Mouse (Mus musculus) left cerebral cortex, postnatal 10 days (tissue): ENCODE measurements around the gene Olfr251. TPM values are rescaled to one million over a fixed set of nuclear protein-coding genes. Genes with fewer than 3 reads are reported as not detected.
"Not testable (repeated sequence)": the region's sequence is repeated elsewhere in the genome, so short reads cannot be mapped to it uniquely, and the experiment has no call there.

Experiments used
- DNase-seq, 2 experiments: peaks; one replicate each; pipeline ENCODE4 v3.0.0; 2021 to 2022; ENCODE audit warnings: low spot score in 2 of 2, mixed read lengths in 1 of 2; ENCODE audit errors: extremely low spot score in 1 of 2
- intact Hi-C: fragments of 180-260 bp; cut with DNase I; formaldehyde crosslinking; loops from one replicate; pipeline ENCODE4 v1.15.1; 2025
- total RNA-seq, 2 experiments: library from RNA; stranded (reverse); gene quantifications; 2 replicates each; pipeline ENCODE4 v1.2.3; 2021

Olfr251 gene
- not detected for total RNA-seq

GRCm38 (mm10) chr9:38376786-38377185 is at the start of gene Olfr251:
Gene Olfr251, plus strand, starts transcription at chr9:38377086.
- DNase-seq = no peak
- intact Hi-C loops = no loop called here

- intact Hi-C loops = no loop called here
- DNase-seq = no peak
Measured at GRCm38 (mm10) chr9:38328760-38329159, 48.1 kb upstream of the Olfr251 start, which contains the start of gene Olfr25. Gene Olfr25, plus strand, starts transcription at chr9:38329060.

GRCm38 (mm10) chr9:38348111-38348510 is 28.8 kb upstream of the Olfr251 start, which contains the start of gene Olfr898:
Gene Olfr898, plus strand, starts transcription at chr9:38348411.
- intact Hi-C loops = no loop called here

GRCm38 (mm10) chr9:38366596-38366995 is 10.3 kb upstream of the Olfr251 start, which contains the start of gene Olfr250:
Gene Olfr250, plus strand, starts transcription at chr9:38366896.
- no peak for DNase-seq
- intact Hi-C loops = no loop called here

More at GRCm38 (mm10) chr9:38348111-38348510, 28.8 kb upstream of the Olfr251 start, which contains the start of gene Olfr898:
- DNase-seq = no peak

GRCm38 (mm10) chr9:38401398-38401797 is 24.5 kb downstream of the Olfr251 start, which contains the start of gene Olfr147:
Gene Olfr147, plus strand, starts transcription at chr9:38401698.
- no peak for DNase-seq
- intact Hi-C loops = no loop called here

GRCm38 (mm10) chr9:38407502-38407901 is 30.6 kb downstream of the Olfr251 start:
- DNase-seq, intact Hi-C loops: not testable (repeated sequence)

GRCm38 (mm10) chr9:38413502-38413901 is 36.6 kb downstream of the Olfr251 start:
- DNase-seq, intact Hi-C loops: not testable (repeated sequence)

GRCm38 (mm10) chr9:38423801-38424200 is 46.9 kb downstream of the Olfr251 start:
- intact Hi-C loops = no loop called here
- no peak for DNase-seq

GRCm38 (mm10) chr9:38427026-38427425 is 50.1 kb downstream of the Olfr251 start:
- intact Hi-C loops = no loop called here
- no peak for DNase-seq

GRCm38 (mm10) chr9:38429155-38429554 is 52.3 kb downstream of the Olfr251 start, which contains the start of gene Olfr901:
Gene Olfr901, plus strand, starts transcription at chr9:38429455.
- DNase-seq = no peak
- intact Hi-C loops = no loop called here

Other genes starting within 250 kb of the Olfr251 start
- not detected for gene Olfr890, start 234.6 kb upstream of the Olfr251 start, total RNA-seq
- not detected for gene Olfr891, start 196.3 kb upstream of the Olfr251 start, total RNA-seq
- not detected for gene Olfr893, start 168.7 kb upstream of the Olfr251 start, total RNA-seq
- gene Olfr894, start 159.0 kb upstream of the Olfr251 start, total RNA-seq = not detected
- gene Olfr143, start 124.3 kb upstream of the Olfr251 start, total RNA-seq = not detected
- not detected for gene Olfr895, start 109.2 kb upstream of the Olfr251 start, total RNA-seq
- not detected for gene Olfr896-ps1, start 86.0 kb upstream of the Olfr251 start, total RNA-seq
- not detected for gene Olfr25, start 48.0 kb upstream of the Olfr251 start, total RNA-seq
- not detected for gene Olfr898, start 28.7 kb upstream of the Olfr251 start, total RNA-seq
- gene Olfr250, start 10.2 kb upstream of the Olfr251 start, total RNA-seq = not detected
- gene Olfr147, start 24.6 kb downstream of the Olfr251 start, total RNA-seq = not detected
- gene Olfr901, start 52.4 kb downstream of the Olfr251 start, total RNA-seq = not detected
- not detected for gene Olfr902, start 70.6 kb downstream of the Olfr251 start, total RNA-seq
- not detected for gene Olfr904, start 86.1 kb downstream of the Olfr251 start, total RNA-seq
- not detected for gene Olfr905, start 94.0 kb downstream of the Olfr251 start, total RNA-seq
- gene Olfr906, start 110.0 kb downstream of the Olfr251 start, total RNA-seq = not detected
- gene Olfr907, start 118.7 kb downstream of the Olfr251 start, total RNA-seq = not detected
- gene Olfr911-ps1, start 144.5 kb downstream of the Olfr251 start, total RNA-seq = not detected
- gene Olfr910, start 160.8 kb downstream of the Olfr251 start, total RNA-seq = not detected
- not detected for gene Olfr912, start 203.1 kb downstream of the Olfr251 start, total RNA-seq
- not detected for gene Olfr913, start 215.7 kb downstream of the Olfr251 start, total RNA-seq
- not detected for gene Olfr914, start 228.0 kb downstream of the Olfr251 start, total RNA-seq